Mouse (Mus musculus): ENCODE measurements around the gene Slc44a1. TPM values are rescaled to one million over a fixed set of nuclear protein-coding genes. Genes with fewer than 3 reads are reported as not detected.

The Slc44a1 gene
- total and polyA plus RNA-seq, 2 experiments: 16.3 to 32.9 TPM

- no peaks in the 10 kb centered on the region for H3K79me2 ChIP-seq (ENCODE audit: control insufficient read depth, insufficient read depth, low read length)
- WGBS: 76% methylated on average over 5 of the region's 5 CpGs
- no peaks in the 10 kb centered on the region for H3K36me3 ChIP-seq (ENCODE audit: control insufficient read depth, insufficient read depth, low read length)
- no peak overlapping the region for H3K27ac ChIP-seq (replicated peaks; ENCODE audit: insufficient read depth, low read depth, low read length)
- no peak for DNase-seq (ENCODE audit: extremely low read depth, low read depth, low spot score)
- H3K4me1 ChIP-seq (ENCODE audit: control insufficient read depth, insufficient read depth, low read length): peaks cover 10% of the 10 kb centered on the region; the same call in 1 of the 2 replicates
- TF ChIP-seq POLR2A (IDR thresholded peaks at IDR 0.05; ENCODE audit: extremely low read depth, insufficient read depth, low read length) (no peak), CTCF (IDR thresholded peaks at IDR 0.05; ENCODE audit: low read depth, low read length) (no peak)
- no peak overlapping the region for H3K9ac ChIP-seq (ENCODE audit: low read depth, low read length)
- no peak overlapping the region for H3K4me3 ChIP-seq (ENCODE audit: insufficient read depth, low read depth, low read length)
- no peaks in the 10 kb centered on the region for H3K27me3 ChIP-seq (ENCODE audit: control insufficient read depth, insufficient read depth, low read length)
Observed at GRCm38 (mm10) chr4:53410752-53411151, 29.5 kb upstream of the Slc44a1 start.

- Histone ChIP-seq H3K4me3 (ENCODE audit: insufficient read depth, low read depth, low read length) (no peak overlapping the region), H3K79me2 (ENCODE audit: control insufficient read depth, insufficient read depth, low read length) (no peaks in the 10 kb centered on the region), H3K9ac (ENCODE audit: low read depth, low read length) (no peak overlapping the region), H3K36me3 (ENCODE audit: control insufficient read depth, insufficient read depth, low read length) (no peaks in the 10 kb centered on the region), H3K27ac (replicated peaks; ENCODE audit: insufficient read depth, low read depth, low read length) (no peak overlapping the region), H3K27me3 (ENCODE audit: control insufficient read depth, insufficient read depth, low read length) (no peaks in the 10 kb centered on the region), H3K4me1 (ENCODE audit: control insufficient read depth, insufficient read depth, low read length) (peaks cover 11% of the 10 kb centered on the region; the same call in 1 of the 2 replicates)
- no peak for TF ChIP-seq CTCF (IDR thresholded peaks at IDR 0.05; ENCODE audit: low read depth, low read length)
- no peak for TF ChIP-seq POLR2A (IDR thresholded peaks at IDR 0.05; ENCODE audit: extremely low read depth, insufficient read depth, low read length)
- peak; percentile 39 for DNase-seq (ENCODE audit: extremely low read depth, low read depth, low spot score)
- 81% methylated on average over 9 of the region's 9 CpGs for WGBS
Observed at GRCm38 (mm10) chr4:53411958-53412870, 28.0 kb upstream of the Slc44a1 start.

GRCm38 (mm10) chr4:53412991-53413390 is 27.2 kb upstream of the Slc44a1 start:
- no peaks in the 10 kb centered on the region for H3K36me3 ChIP-seq (ENCODE audit: control insufficient read depth, insufficient read depth, low read length)
- DNase-seq (ENCODE audit: extremely low read depth, low read depth, low spot score): peak; percentile 24
- peaks cover 11% of the 10 kb centered on the region; the same call in 1 of the 2 replicates for H3K4me1 ChIP-seq (ENCODE audit: control insufficient read depth, insufficient read depth, low read length)
- no peaks in the 10 kb centered on the region for H3K27me3 ChIP-seq (ENCODE audit: control insufficient read depth, insufficient read depth, low read length)
- H3K79me2 ChIP-seq (ENCODE audit: control insufficient read depth, insufficient read depth, low read length): no peaks in the 10 kb centered on the region
- no peak overlapping the region; the same call in 1 of the 2 replicates for H3K27ac ChIP-seq (replicated peaks; ENCODE audit: insufficient read depth, low read depth, low read length)
- 78% methylated on average over 6 of the region's 6 CpGs for WGBS
- TF ChIP-seq CTCF (IDR thresholded peaks at IDR 0.05; ENCODE audit: low read depth, low read length) (no peak), POLR2A (IDR thresholded peaks at IDR 0.05; ENCODE audit: extremely low read depth, insufficient read depth, low read length) (no peak)
- no peak overlapping the region for H3K4me3 ChIP-seq (ENCODE audit: insufficient read depth, low read depth, low read length)
- H3K9ac ChIP-seq (ENCODE audit: low read depth, low read length): no peak overlapping the region

- peak; percentile 99 for DNase-seq (ENCODE audit: extremely low read depth, low read depth, low spot score)
- no peak overlapping the region for H3K4me3 ChIP-seq (ENCODE audit: insufficient read depth, low read depth, low read length)
- no peak overlapping the region for H3K9ac ChIP-seq (ENCODE audit: low read depth, low read length)
- peaks cover 11% of the 10 kb centered on the region; the same call in 1 of the 2 replicates for H3K4me1 ChIP-seq (ENCODE audit: control insufficient read depth, insufficient read depth, low read length)
- peak overlapping the region; percentile 44 for H3K27ac ChIP-seq (replicated peaks; ENCODE audit: insufficient read depth, low read depth, low read length)
- H3K27me3 ChIP-seq (ENCODE audit: control insufficient read depth, insufficient read depth, low read length): no peaks in the 10 kb centered on the region
- no peaks in the 10 kb centered on the region for H3K79me2 ChIP-seq (ENCODE audit: control insufficient read depth, insufficient read depth, low read length)
- TF ChIP-seq POLR2A (IDR thresholded peaks at IDR 0.05; ENCODE audit: extremely low read depth, insufficient read depth, low read length): no peak
- TF ChIP-seq CTCF (IDR thresholded peaks at IDR 0.05; ENCODE audit: low read depth, low read length): no peak
- H3K36me3 ChIP-seq (ENCODE audit: control insufficient read depth, insufficient read depth, low read length): no peaks in the 10 kb centered on the region
- 35% methylated on average over 9 of the region's 9 CpGs for WGBS
Observed at GRCm38 (mm10) chr4:53414031-53414797, 26.0 kb upstream of the Slc44a1 start.

- Histone ChIP-seq H3K4me3 (ENCODE audit: insufficient read depth, low read depth, low read length) (no peak overlapping the region), H3K27ac (replicated peaks; ENCODE audit: insufficient read depth, low read depth, low read length) (no peak overlapping the region; the same call in 1 of the 2 replicates), H3K9ac (ENCODE audit: low read depth, low read length) (0 out of 2 replicates have a peak overlapping the region, but pooled peaks have one; percentile 16), H3K79me2 (ENCODE audit: control insufficient read depth, insufficient read depth, low read length) (no peaks in the 10 kb centered on the region), H3K27me3 (ENCODE audit: control insufficient read depth, insufficient read depth, low read length) (no peaks in the 10 kb centered on the region), H3K4me1 (ENCODE audit: control insufficient read depth, insufficient read depth, low read length) (peaks cover 8% of the 10 kb centered on the region; the same call in 1 of the 2 replicates), H3K36me3 (ENCODE audit: control insufficient read depth, insufficient read depth, low read length) (no peaks in the 10 kb centered on the region)
- peak; percentile 89 for DNase-seq (ENCODE audit: extremely low read depth, low read depth, low spot score)
- TF ChIP-seq POLR2A (IDR thresholded peaks at IDR 0.05; ENCODE audit: extremely low read depth, insufficient read depth, low read length) (no peak), CTCF (IDR thresholded peaks at IDR 0.05; ENCODE audit: low read depth, low read length) (no peak)
- WGBS: 52% methylated on average over 9 of the region's 10 CpGs
Observed at GRCm38 (mm10) chr4:53415873-53416637, 24.2 kb upstream of the Slc44a1 start.
